Mouse (Mus musculus) T-helper 17 cell (primary cell): ENCODE data around the gene Chst3.
"Not testable (repeated sequence)": the region's sequence is repeated elsewhere in the genome, so short reads cannot be mapped to it uniquely, and the experiment has no call there.

ENCODE experiments used
- in situ Hi-C, 2 experiments: fragments of 300-600 bp; cut with MboI, MseI; formaldehyde crosslinking; loops; 1 replicate in 1 of 2; 2 replicates in 1 of 2; pipeline ENCODE4 v1.15.1; 2025; ENCODE audit warnings: high pct_unique_total_duplicates in 2 of 2

Chst3 gene

GRCm38 (mm10) chr10:60234006-60234405 lies 14.9 kb upstream of the Chst3 start:
- in situ Hi-C loops, result loop anchor here in 1 of 2 experiments (5.0 kb wide), 1 partner anchor 77 kb away; no protein-coding TSS in a partner anchor

GRCm38 (mm10) chr10:60230321-60231088 lies 11.4 kb upstream of the Chst3 start:
- in situ Hi-C loops, result loop anchor here in 1 of 2 experiments (5.0 kb wide), 1 partner anchor 73 kb away; no protein-coding TSS in a partner anchor

DNA sequence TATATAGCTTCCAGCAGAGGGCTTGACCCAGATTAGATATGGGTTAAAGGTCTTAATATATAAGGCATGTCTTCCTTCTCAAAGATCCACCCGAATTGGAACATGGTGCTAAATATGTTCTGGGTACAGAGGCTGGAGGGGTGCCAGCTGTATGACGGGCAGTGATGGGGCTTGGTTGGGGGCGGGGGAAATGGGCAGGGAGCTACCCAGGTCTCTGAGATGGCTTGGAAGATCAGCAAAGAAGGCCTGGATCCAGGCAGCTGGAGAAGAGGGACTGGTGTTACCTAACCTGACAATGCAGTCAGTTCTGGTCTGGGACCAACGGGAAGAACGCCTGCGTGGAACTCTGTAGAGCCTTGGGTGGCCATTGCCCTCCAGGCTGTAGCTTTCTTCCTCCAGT lies 10.1 kb upstream of the Chst3 start:
- in situ Hi-C loops, result no loop called here

- in situ Hi-C loops, result no loop called here
Observed at GRCm38 (mm10) chr10:60227666-60228065, 8.6 kb upstream of the Chst3 start.

GRCm38 (mm10) chr10:60224601-60225000 lies 5.5 kb upstream of the Chst3 start:
- in situ Hi-C loops, result no loop called here

- in situ Hi-C loops, result not testable (repeated sequence)
Observed at GRCm38 (mm10) chr10:60221571-60222259, 2.7 kb upstream of the Chst3 start.

- in situ Hi-C loops, result no loop called here
Observed at GRCm38 (mm10) chr10:60220607-60221006, 1.5 kb upstream of the Chst3 start.

DNA sequence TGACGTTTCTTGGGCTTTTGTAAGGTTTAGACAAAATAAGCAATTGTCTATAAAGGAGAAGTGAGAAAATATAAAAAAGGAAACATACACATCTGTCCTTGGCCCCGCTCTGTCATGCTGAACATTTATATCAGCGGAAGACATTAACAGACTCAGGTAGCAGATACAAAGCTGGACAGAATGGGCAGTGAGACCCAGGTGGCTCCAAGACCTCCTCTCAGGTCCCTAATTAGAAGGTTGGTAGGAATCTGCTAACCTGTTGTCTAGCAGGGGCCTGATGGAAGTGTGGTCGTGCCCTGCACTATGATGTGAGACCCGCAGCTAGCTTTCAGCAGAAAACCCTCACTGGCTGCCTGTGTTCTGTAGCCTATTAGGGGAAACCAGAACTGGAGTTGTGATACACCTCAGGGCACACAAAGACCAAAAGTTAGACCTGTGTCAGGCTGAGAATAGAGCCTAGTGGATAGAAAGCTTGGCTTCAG lies 1.0 kb upstream of the Chst3 start:
- in situ Hi-C loops, result no loop called here

DNA sequence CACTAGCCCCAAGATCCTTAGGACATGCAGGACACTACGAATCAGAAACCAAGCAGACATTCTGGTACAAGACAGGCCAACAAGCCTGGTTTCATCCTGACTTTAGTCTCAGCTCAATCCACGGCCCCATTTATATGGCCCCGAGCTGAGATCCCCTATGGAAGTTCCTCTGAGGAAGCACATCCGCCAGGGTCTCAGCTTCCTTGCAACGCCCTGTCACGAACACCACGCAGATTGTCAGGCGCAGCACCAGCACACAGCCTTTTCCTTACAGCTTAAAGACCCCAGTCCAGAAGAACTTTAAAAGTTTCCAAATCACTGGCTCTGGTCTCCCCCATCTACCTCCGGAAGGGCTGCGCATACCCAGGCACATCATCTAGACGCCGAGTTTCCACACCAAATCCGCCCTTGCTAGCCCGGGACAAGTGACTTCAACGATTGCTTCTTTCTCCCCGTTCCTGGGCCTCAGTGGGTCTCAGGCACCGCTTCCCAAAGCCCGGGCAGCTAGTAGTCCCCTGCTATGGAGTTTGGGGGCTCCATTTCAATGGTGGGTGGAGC lies 948 bp downstream of the Chst3 start:
- in situ Hi-C loops, result no loop called here

DNA sequence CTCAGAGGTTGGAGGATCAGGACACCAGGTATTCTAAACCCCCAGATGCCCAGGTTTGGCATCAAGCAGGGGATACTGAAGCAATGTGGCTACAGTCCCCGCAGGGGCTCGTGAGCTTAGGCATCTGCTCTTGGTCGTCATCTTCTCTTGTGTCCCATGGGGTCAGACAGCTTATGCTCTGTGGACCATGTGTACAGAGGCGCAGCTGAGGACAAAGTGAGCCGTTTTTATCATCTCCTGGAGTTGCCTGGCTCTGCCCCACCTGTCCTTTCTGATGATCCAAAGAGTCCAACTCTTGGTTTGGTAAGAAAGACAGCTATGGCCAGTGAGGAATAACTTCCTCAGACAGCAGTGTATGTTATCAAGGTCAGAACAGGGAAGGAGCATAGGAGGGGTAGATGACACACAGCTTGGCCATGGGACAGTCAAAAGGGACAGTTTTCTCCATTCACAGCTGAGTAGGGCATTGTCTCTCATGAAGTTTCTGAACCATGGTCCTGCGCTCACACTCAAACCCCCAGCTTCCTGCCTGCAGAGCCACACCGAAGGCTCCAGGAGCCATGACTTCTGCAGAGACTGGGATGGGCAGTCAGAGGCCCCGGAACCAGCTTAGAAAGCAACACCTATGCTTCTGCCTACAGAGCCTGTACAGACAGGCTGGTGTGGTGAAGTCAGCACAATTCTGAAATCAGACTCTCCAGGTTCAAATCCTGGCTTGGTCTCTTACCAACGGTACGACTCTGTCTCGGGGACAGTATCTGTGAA lies 2.5 kb downstream of the Chst3 start:
- in situ Hi-C loops, result no loop called here

DNA sequence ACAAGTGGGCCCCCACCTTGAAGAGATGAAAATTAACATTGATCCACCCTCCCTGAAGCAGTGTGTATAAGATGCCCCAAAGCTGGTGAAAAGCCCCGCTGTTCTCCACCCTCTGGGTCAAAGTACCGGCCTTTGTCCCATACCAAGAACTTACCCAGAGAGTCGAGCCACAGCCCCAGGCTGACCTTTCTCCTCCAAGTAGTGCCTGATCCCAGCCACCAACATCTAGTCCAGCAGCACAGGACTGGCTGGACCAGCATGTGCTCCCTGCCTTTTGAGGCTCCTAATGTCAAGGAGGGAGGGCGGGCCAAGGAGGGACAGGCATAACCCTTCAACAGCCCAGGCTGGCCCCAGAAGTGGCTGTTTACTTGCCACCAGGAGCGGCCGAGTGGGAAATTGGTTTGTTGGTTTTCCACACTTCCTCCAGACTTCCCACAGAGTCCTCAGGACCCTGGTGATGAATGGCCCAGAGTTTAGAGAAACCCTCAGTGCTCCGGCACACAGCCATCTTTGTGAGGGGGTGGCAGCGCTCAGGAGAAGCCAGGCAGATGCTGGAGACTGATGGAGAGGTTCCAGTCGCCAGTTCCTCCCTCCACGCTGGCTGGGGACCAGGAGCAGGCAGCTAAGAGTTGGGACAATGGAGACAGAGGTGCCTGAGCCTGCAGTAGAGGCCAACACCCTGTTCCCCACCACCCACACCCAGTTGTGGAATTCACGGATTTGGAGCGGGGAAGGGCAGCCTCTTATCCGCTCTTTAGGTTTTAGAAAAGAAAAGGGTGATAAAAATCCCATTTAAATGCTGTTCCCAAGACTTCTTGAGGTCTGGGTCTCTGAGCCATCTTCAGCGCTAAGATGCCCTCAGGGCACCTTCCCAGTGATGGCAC lies 3.7 kb downstream of the Chst3 start:
- in situ Hi-C loops, result no loop called here

- in situ Hi-C loops, result no loop called here
Observed at GRCm38 (mm10) chr10:60212589-60213379, 6.3 kb downstream of the Chst3 start.

- in situ Hi-C loops, result no loop called here
Observed at GRCm38 (mm10) chr10:60211501-60212005, 7.5 kb downstream of the Chst3 start.

DNA sequence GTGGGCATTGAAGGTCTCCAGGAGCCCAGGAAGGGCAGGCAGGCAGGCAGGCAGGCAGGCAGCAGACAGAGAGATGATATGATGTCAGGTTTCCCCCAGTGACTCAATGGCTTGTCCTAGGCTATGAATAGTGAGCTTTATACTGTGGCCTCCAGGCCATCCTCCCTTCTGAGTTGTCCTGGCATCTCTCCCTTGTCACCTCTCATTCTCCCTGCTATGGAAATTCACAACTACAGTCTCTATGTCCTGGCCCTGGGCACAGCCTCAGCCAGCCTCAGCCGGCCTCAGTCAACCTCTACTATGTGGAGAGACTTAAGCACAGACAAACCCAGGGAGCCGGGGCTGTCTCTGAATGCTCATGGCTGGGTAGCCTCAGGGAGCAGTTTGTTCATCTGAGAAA lies 8.6 kb downstream of the Chst3 start:
- in situ Hi-C loops, result no loop called here

GRCm38 (mm10) chr10:60209237-60209636 lies 9.8 kb downstream of the Chst3 start:
- in situ Hi-C loops, result no loop called here

- in situ Hi-C loops, result no loop called here
Observed at GRCm38 (mm10) chr10:60207166-60207705, 11.8 kb downstream of the Chst3 start.

DNA sequence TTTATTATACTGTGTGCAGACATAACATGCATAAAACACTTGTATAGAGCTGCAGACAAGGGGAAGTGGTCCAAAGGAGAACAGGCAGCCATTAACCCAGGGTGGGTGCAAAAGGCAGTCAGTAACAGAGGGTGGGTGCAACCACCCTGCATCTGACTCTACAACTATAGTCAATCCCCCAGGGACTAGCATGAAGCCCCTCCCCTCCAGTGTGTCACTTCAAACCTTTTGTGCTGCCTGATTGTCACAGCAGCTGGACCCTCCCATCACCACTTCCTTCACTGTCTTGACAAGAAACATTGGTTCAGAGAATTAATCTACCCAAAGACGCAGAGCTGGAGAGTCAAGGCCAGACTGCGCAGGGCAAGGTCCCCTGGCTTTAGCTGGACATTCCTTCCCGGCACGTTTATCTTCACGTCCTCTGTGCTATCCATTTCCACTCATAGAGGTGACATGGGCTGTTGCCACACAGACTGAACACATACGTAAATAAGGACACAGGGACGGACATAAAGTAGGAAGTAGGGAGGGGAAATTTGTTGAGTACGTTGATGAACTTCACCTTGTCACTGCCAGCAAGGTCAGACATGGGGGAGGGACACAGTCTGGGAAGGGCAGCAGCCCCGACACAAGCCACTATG lies 13.3 kb downstream of the Chst3 start:
- in situ Hi-C loops, result no loop called here

DNA sequence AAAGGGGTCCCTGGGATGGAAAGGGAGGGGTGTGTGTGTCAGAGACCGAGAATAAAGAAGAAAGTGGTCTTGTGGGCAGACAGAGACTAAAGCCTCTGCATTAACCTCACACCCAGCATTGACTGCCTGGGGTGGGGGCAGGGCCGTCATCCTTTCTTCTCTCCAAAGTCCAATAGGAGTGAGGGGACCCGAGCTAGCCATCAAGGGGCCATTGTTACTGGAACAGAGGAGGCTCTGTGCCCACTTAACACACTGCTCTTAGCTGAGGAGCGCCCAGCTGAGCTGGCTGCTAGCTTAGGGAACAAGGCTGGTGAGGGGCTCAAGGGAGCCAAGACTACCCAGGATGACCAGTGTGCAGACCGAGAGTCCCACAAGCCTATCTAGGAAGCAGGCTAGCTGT lies 16.3 kb downstream of the Chst3 start:
- in situ Hi-C loops, result no loop called here

DNA sequence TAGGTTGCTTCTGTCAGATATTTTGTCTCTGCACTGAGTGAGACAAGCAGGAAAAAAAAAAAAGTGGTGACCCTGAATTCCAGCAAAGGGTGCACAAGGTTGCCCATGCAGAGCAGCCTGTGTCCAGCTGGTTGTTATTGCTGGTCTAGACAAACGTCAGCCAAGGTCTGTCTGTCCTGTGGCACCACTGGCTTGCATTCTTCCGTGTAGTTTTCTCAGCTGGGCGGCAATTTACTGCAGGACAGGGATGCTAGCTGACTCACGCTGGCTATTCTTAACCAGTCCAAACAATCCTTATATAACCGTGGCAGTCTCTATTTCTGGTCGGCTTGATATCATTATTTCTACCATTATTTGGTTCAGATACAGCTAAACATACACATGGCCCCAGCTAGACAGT lies 18.1 kb downstream of the Chst3 start:
- in situ Hi-C loops, result no loop called here
